Comparison of ENCODE assay signal across 8 mouse cellular contexts in genomic region chr6:90550161-90550912, GRCm38 (mm10). TPM values are rescaled to one million over a fixed set of nuclear protein-coding genes. Genes with fewer than 3 reads are reported as not detected.
A peak's percentile ranks its signal among the peaks of the same experiment; 100 is the strongest.
DNase-seq lines count a peak whose midpoint lies in the region; ATAC-seq and TF ChIP-seq lines count a peak whose summit lies in the region.

No protein-coding gene starts in this region.

- H3K27me3 ChIP-seq in heart, postnatal 0 days (ENCODE audit: control insufficient read depth, insufficient read depth, low read length) = no peaks in the 10 kb centered on the region
- H3K27me3 ChIP-seq in stomach, embryonic 16.5 days (ENCODE audit: control insufficient read depth, insufficient read depth, low read length) = no peaks in the 10 kb centered on the region

- peak overlapping the region; percentile 26 for H3K4me3 ChIP-seq in heart, postnatal 0 days (ENCODE audit: low read depth, low read length)
- peak overlapping the region; percentile 42 for H3K4me3 ChIP-seq in stomach, embryonic 16.5 days (replicated peaks; ENCODE audit: low read length)

- peaks cover 20% of the 10 kb centered on the region; the same call in 1 of the 2 replicates for H3K4me1 ChIP-seq in heart, postnatal 0 days (ENCODE audit: control insufficient read depth, insufficient read depth)
- no peaks in the 10 kb centered on the region for H3K4me1 ChIP-seq in stomach, embryonic 16.5 days (ENCODE audit: control insufficient read depth, insufficient read depth, low read length)

- H3K27ac ChIP-seq in heart, postnatal 0 days (ENCODE audit: low read depth) = no peak overlapping the region
- peak overlapping the region; percentile 28; the same call in 1 of the 2 replicates for H3K27ac ChIP-seq in stomach, embryonic 16.5 days (ENCODE audit: low read length)

- TF ChIP-seq CTCF in heart, postnatal 0 days (IDR thresholded peaks at IDR 0.05; ENCODE audit: low read depth) = no peak

- WGBS in heart, postnatal 0 days = 15% methylated on average over 24 of the region's 25 CpGs
- WGBS in stomach, embryonic 16.5 days = 12% methylated on average over 25 of the region's 25 CpGs

- no peak for TF ChIP-seq EP300 in heart, postnatal 0 days (IDR thresholded peaks at IDR 0.05; ENCODE audit: low read depth)

- 0 out of 2 replicates have a peak overlapping the region, but pooled peaks have one; percentile 7 for H3K9ac ChIP-seq in heart, postnatal 0 days (replicated peaks; ENCODE audit: low read depth, low read length)
- peak overlapping the region; percentile 62 for H3K9ac ChIP-seq in stomach, embryonic 16.5 days (ENCODE audit: low read length)

- DNase-seq in urinary bladder, adult 18-20 months (ENCODE audit: low spot score in 2 of 2) = peak; percentile 8 to 35
- no peak for DNase-seq in urinary bladder, postnatal 10 days (ENCODE audit: low spot score)
- DNase-seq in heart, postnatal 0 days (ENCODE audit: low spot score) = no peak
- DNase-seq in kidney, postnatal 4 days = peak; percentile 62 to 76
- no peak for DNase-seq in cerebellum, adult 9-11 months

- 0 out of 2 replicates have a peak, but pooled peaks have one; percentile 11 for ATAC-seq in erythroblast, adult 5-6 weeks (replicated peaks; ENCODE audit: low FRiP score, poor library complexity, severe bottlenecking)
- ATAC-seq in heart, postnatal 0 days (ENCODE audit: insufficient read depth, low read depth) = peak; percentile 82
- peak; percentile 57 for ATAC-seq in megakaryocyte, adult 5-6 weeks (ENCODE audit: poor library complexity, severe bottlenecking)
- ATAC-seq in stomach, embryonic 16.5 days (ENCODE audit: insufficient read depth, low FRiP score) = peak; percentile 94

- H3K9me3 ChIP-seq in heart, postnatal 0 days (replicated peaks; ENCODE audit: control insufficient read depth, low read length) = no peaks in the 10 kb centered on the region
- no peaks in the 10 kb centered on the region for H3K9me3 ChIP-seq in stomach, embryonic 16.5 days (replicated peaks; ENCODE audit: control insufficient read depth, low read length)

- H3K4me2 ChIP-seq in heart, postnatal 0 days (ENCODE audit: low read depth, low read length) = peak overlapping the region; percentile 53
- peak overlapping the region; percentile 56 for H3K4me2 ChIP-seq in stomach, embryonic 16.5 days (ENCODE audit: low read depth, low read length)

- H3K36me3 ChIP-seq in heart, postnatal 0 days (replicated peaks; ENCODE audit: control insufficient read depth, insufficient read depth, low read length) = no peaks in the 10 kb centered on the region
- H3K36me3 ChIP-seq in stomach, embryonic 16.5 days (ENCODE audit: control insufficient read depth, insufficient read depth, low read length) = no peaks in the 10 kb centered on the region

RNA-seq across cellular contexts. Expression of gene Slc41a3, which starts 54.2 kb away (rescaled TPM):
- total RNA-seq in erythroblast, adult 5-6 weeks (2015; ENCODE audit: low replicate concordance) = 1.3 and 1.5 TPM in 2 replicates
- 1.8 and 2.7 TPM in 2 replicates for total RNA-seq in erythroblast, adult 5-6 weeks (2017; ENCODE audit: low replicate concordance)
- total RNA-seq in heart, postnatal 0 days (2014; rRNA removed; ENCODE audit: low replicate concordance) = 35.0 and 39.8 TPM in 2 replicates
- polyA plus RNA-seq in heart, postnatal 0 days (2015; fragmentation: Nextera tagmentation; extraction: Ambion mirVana) = 17.5 and 23.4 TPM in 2 replicates
- 11.5 and 11.6 TPM in 2 replicates for total RNA-seq in megakaryocyte, adult 5-6 weeks (2015)
- 5.8 and 7.1 TPM in 2 replicates for total RNA-seq in megakaryocyte, adult 5-6 weeks (2017)
- 7.6 and 8.5 TPM in 2 replicates for polyA plus RNA-seq in stomach, embryonic 16.5 days (2015; fragmentation: Nextera tagmentation; extraction: Ambion mirVana)

Comparison
In these comparisons a context has a peak if more than half of its experiments do, and no peak if none do; other contexts are left out.
1. DNase-seq: peak in urinary bladder, adult 18-20 months (2 of 2) and kidney, postnatal 4 days (2 of 2); none in urinary bladder, postnatal 10 days (single experiment), heart, postnatal 0 days (single experiment) and cerebellum, adult 9-11 months (single experiment).
2. ATAC-seq: peak in every context shown above with its lines; median percentile 94 in stomach, embryonic 16.5 days; 82 in heart, postnatal 0 days; 57 in megakaryocyte, adult 5-6 weeks; 11 in erythroblast, adult 5-6 weeks.